Mouse (Mus musculus) limb, embryonic 13.5 days (tissue): ENCODE results near the gene Hist1h2ao. TPM values are rescaled to one million over a fixed set of nuclear protein-coding genes. Genes with fewer than 3 reads are reported as not detected.
"Not testable (repeated sequence)": the region's sequence is repeated elsewhere in the genome, so short reads cannot be mapped to it uniquely, and the experiment has no call there.

Experiments used
- ATAC-seq: fragments of 200-750 bp; cut with Nextera tagmentation; 2 replicates; pipeline ENCODE4 v1.8.0; 2017; ENCODE audit warnings: low read depth, moderate number of reproducible peaks, moderate TSS enrichment; ENCODE audit not compliant: low FRiP score
- H3K27ac ChIP-seq: fragments of 300-500 bp; sonication (generic); 2 replicates; pipeline ENCODE4 v1.5.1; 2015; ENCODE audit warnings: inconsistent platforms, mild to moderate bottlenecking, moderate library complexity
- H3K27me3 ChIP-seq: fragments of 300-500 bp; sonication (generic); 2 replicates; pipeline ENCODE4 v1.6.1; 2015; ENCODE audit warnings: mild to moderate bottlenecking, inconsistent platforms
- H3K36me3 ChIP-seq: fragments of 300-500 bp; sonication (generic); 2 replicates; pipeline ENCODE4 v1.6.1; 2015; ENCODE audit warnings: inconsistent platforms, mild to moderate bottlenecking, moderate library complexity
- H3K4me1 ChIP-seq: fragments of 300-500 bp; sonication (generic); 2 replicates; pipeline ENCODE4 v1.6.1; 2015; ENCODE audit warnings: inconsistent platforms
- H3K4me2 ChIP-seq: fragments of 300-500 bp; sonication (generic); replicated peaks from 2 replicates; pipeline ENCODE4 v1.6.1; 2015; ENCODE audit warnings: inconsistent platforms, mild to moderate bottlenecking, moderate library complexity
- H3K4me3 ChIP-seq: fragments of 300-500 bp; sonication (generic); 2 replicates; pipeline ENCODE4 v1.5.1; 2015; ENCODE audit warnings: moderate library complexity, mild to moderate bottlenecking, inconsistent platforms
- H3K9ac ChIP-seq: fragments of 300-500 bp; sonication (generic); 2 replicates; pipeline ENCODE4 v1.6.1; 2015; ENCODE audit warnings: mild to moderate bottlenecking, inconsistent platforms
- H3K9me3 ChIP-seq: fragments of 300-500 bp; sonication (generic); 2 replicates; pipeline ENCODE4 v1.6.1; 2016; ENCODE audit warnings: inconsistent platforms
- WGBS: fragments of 180-500 bp; shearing (Covaris S2); methylation state at CpG from one replicate; pipeline ENCODE4 v1.1.7; 2015; 5-methylcytosine and 5-hydroxymethylcytosine counted together
- polyA plus RNA-seq: library from polyadenylated mRNA; unstranded; fragments of >200 nt; fragmentation: Nextera tagmentation; extraction: Ambion mirVana; gene quantifications from 2 replicates; pipeline ENCODE4 v1.2.1, GENCODE M21; 2015

Gene Hist1h2ao
- polyA plus RNA-seq, 1 experiment from 2014 or later = not detected

DNA sequence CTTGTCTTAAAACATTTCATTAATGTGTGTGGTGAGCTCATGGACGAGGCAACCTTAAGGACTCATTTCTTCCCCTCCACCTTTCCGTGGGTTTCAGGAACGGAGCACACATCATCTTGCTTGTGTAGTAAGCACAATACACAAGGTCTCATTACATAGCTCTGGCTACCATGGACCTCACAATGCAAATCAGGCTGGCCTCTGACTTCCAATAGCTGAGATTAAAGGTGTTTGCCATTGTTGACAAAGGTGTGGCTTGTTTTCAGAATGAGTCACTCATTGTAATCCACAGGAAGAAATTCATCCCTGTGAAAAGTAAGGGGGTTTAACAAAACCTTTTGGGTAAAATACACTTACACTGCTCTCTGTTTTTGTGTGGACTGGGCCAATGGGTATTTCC lies 18.2 kb downstream of the Hist1h2ao start:
- H3K9ac ChIP-seq = no peak overlapping the region
- 79% methylated on average over 3 of the region's 3 CpGs for WGBS
- no peaks in the 10 kb centered on the region for H3K4me1 ChIP-seq
- no peak for ATAC-seq
- H3K4me3 ChIP-seq = no peak overlapping the region
- H3K4me2 ChIP-seq = no peak overlapping the region
- no peaks in the 10 kb centered on the region for H3K36me3 ChIP-seq
- H3K9me3 ChIP-seq = no peaks in the 10 kb centered on the region
- H3K27me3 ChIP-seq = no peaks in the 10 kb centered on the region
- H3K27ac ChIP-seq = no peak overlapping the region

DNA sequence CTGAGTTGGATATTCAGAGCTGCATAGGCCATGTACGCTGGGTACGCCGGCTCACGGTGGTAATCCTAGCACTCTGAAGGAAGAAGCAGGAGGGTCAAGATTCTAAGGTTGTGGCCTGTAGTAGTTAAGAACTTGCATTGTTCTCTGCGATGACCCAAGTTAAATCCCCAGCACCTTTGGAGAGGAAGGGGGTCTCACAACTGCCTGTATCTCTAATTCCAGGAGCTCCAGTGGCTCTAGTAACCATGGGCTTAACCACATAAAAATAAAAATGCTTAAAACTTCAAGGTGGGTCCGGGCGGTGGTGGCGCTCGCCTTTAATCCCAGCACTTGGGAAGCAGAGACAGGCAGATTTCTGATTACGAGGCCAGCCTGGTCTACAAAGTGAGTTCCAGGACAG lies 20.1 kb downstream of the Hist1h2ao start:
- Histone ChIP-seq H3K4me3 (no peak overlapping the region), H3K4me1 (no peaks in the 10 kb centered on the region), H3K4me2 (peak overlapping the region; percentile 25; the same call in 1 of the 2 replicates), H3K27ac (peak overlapping the region; percentile 52; the same call in 1 of the 2 replicates), H3K36me3 (no peaks in the 10 kb centered on the region), H3K9me3 (no peaks in the 10 kb centered on the region), H3K27me3 (no peaks in the 10 kb centered on the region), H3K9ac (no peak overlapping the region)
- 84% methylated on average over 10 of the region's 10 CpGs for WGBS
- no peak for ATAC-seq

DNA sequence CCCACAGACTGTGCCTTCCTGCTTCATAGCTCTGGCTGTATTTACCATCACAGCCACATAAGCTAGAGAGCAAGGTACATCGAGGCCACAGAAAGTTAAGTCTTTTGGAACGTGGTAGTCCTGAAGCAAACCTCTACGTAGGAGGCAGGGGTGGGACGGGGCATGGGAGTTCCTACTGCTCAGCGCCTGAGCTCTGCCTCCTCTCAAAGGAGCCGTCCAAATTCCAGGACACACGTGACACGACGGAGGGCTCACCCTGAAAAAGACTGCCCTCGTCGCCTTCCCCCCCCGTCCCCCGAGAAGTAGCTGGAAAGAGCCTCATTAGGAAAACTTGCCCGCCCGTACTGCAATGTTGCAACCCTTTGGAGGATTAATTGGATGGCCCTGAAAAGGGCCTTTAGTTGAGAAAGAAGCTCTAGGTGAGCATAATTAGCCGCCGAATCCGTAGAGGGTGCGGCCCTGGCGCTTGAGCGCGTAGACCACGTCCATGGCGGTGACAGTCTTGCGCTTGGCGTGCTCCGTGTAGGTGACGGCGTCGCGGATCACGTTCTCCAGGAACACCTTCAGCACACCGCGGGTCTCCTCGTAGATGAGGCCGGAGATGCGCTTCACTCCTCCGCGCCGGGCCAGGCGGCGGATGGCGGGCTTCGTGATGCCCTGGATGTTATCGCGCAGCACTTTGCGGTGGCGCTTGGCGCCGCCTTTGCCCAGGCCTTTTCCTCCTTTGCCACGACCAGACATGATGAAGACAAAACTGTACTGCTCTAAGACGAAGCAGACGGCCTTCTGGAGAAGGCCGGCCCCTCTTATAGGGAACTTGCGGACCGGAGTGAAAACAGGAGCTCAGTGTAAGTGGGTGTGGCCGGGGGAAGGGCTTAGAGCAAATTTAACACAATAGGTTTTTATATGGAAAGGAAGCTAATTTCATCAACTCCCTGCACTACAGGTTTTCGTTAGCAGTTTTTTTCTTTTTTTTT lies 21.4 kb downstream of the Hist1h2ao start, which contains the start of gene Hist1h4n:
Gene Hist1h4n, minus strand, starts transcription at position 779 of the 977 bp plus-strand sequence.
- H3K36me3 ChIP-seq, H3K9ac ChIP-seq, H3K27me3 ChIP-seq, H3K4me1 ChIP-seq, H3K9me3 ChIP-seq: not testable (repeated sequence)
- peak within 1 kb of the TSS; percentile 63; the same call in 1 of the 2 replicates for H3K27ac ChIP-seq
- ATAC-seq = peak; percentile 85
- peak within 1 kb of the TSS; percentile 28 for H3K4me3 ChIP-seq
- under 1% methylated on average over 25 of the region's 58 CpGs for WGBS
- H3K4me2 ChIP-seq = peak within 1 kb of the TSS; percentile 55

DNA sequence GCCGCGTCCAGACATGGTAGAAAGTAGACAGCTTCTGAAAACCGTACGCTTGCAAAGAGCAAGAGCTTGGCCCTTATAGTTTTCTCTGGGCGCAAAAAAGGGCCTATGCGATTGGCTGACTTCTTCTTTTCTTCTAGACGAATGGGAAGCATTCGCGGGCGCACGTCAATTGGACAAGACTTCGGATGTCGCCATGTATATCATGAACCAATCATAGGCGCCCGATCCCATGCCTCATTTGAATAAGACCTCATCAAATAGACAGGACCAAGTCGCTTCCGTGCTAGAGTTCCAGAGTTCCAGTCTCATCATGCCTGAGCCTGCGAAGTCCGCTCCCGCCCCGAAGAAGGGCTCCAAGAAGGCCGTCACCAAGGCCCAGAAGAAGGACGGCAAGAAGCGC lies 23.2 kb downstream of the Hist1h2ao start, which contains the start of the genes Hist1h2ap and Hist1h2br:
Gene Hist1h2ap, minus strand, starts transcription at position 47 of the 400 bp plus-strand sequence.
Gene Hist1h2br, plus strand, starts transcription at position 283 of the 400 bp plus-strand sequence.
- WGBS = no CpG with 5 or more reads among the region's 24 CpGs
- H3K27ac ChIP-seq, H3K4me3 ChIP-seq, H3K27me3 ChIP-seq, H3K36me3 ChIP-seq, H3K9ac ChIP-seq, H3K9me3 ChIP-seq, H3K4me2 ChIP-seq, H3K4me1 ChIP-seq: not testable (repeated sequence)
- ATAC-seq = peak; percentile 95

DNA sequence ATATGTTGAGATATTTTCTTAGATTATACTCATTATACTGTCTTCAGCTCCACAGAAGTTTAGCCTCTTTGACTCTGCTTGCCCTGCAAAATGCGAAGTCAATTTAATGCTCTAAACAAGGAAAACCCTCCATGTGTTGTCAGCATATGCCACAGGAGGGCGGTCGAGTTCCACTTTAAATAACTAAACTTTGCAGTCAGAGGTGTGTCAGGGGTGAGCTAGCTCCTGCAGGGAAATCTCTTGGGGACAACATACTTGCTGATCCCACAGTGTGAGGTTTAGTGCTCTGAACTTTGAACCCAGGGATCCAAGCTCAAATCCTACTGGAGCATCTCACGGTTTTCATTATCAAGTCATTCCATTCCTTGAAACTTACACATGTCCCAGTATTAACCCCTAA lies 30.2 kb downstream of the Hist1h2ao start:
- H3K36me3 ChIP-seq, H3K9ac ChIP-seq, H3K4me3 ChIP-seq, H3K4me1 ChIP-seq, H3K4me2 ChIP-seq, H3K27me3 ChIP-seq, H3K27ac ChIP-seq, H3K9me3 ChIP-seq: not testable (repeated sequence)
- no CpG with 5 or more reads among the region's 4 CpGs for WGBS
- peak; percentile 55; the same call in 1 of the 2 replicates for ATAC-seq

DNA sequence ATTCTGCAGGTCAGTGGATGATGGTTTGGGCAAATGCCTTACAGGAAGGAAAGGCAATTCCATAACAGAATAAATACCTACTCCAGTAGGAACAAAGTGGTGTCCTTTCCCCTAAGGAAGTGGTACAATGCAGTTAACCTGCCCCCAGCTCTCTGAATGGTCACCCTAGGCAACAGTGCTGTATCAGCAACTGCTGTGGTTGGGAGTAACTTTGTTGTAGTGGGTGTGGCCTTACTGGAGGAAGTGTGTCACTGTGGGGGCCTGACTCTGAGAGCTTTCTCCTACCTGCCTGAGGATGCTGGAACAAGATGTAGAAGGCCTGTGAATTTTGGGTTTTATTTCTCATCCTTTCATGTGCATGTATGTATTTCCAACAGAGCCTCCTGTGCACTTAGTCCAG lies 36.1 kb downstream of the Hist1h2ao start:
- H3K4me2 ChIP-seq, H3K4me1 ChIP-seq, H3K36me3 ChIP-seq, H3K4me3 ChIP-seq, H3K27ac ChIP-seq, H3K9me3 ChIP-seq, ATAC-seq, H3K27me3 ChIP-seq, H3K9ac ChIP-seq: not testable (repeated sequence)

DNA sequence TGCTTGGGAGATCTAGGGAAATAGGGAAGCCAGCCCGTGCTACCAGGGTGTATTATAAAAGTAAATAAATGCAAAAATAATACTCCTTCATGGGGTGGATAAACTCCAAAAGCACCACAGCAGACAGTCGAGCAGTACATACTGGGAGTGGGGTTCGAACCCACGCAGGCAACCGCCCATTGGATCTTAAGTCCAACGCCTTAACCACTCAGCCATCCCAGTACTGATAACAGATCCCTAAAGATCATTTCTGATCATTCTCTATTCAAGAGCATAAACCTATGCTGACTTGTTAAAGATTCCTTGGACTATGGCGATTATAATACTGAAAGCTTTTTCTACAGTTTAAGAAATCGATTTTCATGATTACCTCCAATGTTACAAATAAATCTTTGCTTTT lies 37.6 kb downstream of the Hist1h2ao start:
- Histone ChIP-seq H3K36me3 (no peaks in the 10 kb centered on the region), H3K9me3 (no peaks in the 10 kb centered on the region), H3K27ac (no peak overlapping the region), H3K4me1 (no peaks in the 10 kb centered on the region), H3K27me3 (no peaks in the 10 kb centered on the region), H3K9ac (no peak overlapping the region), H3K4me3 (no peak overlapping the region), H3K4me2 (no peak overlapping the region)
- 25% methylated on average over 8 of the region's 8 CpGs for WGBS
- ATAC-seq = no peak

DNA sequence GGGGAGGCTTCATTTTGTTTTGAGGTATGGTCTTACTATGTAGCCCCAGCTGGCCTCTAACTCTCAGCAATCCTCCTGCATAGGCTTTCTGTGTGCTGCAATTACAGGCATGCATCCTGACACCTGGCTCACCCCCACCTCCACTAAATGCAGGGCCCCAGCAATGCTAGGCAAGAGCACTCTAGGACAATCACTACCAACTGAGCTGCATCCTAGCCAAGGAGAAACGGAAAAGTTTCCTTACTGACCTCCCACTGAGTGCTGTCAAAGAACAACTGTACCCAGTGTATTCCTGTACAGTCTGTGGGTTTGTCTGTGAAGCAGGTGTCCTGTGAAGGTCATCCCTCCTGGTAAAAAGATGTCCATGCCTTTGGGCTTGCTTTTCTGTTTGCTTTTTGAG lies 40.4 kb downstream of the Hist1h2ao start:
- H3K4me1 ChIP-seq, H3K4me2 ChIP-seq, H3K36me3 ChIP-seq, H3K27me3 ChIP-seq, H3K4me3 ChIP-seq, H3K9me3 ChIP-seq, ATAC-seq, H3K9ac ChIP-seq, H3K27ac ChIP-seq: not testable (repeated sequence)
- 39% methylated on average over 1 of the region's 1 CpGs for WGBS

DNA sequence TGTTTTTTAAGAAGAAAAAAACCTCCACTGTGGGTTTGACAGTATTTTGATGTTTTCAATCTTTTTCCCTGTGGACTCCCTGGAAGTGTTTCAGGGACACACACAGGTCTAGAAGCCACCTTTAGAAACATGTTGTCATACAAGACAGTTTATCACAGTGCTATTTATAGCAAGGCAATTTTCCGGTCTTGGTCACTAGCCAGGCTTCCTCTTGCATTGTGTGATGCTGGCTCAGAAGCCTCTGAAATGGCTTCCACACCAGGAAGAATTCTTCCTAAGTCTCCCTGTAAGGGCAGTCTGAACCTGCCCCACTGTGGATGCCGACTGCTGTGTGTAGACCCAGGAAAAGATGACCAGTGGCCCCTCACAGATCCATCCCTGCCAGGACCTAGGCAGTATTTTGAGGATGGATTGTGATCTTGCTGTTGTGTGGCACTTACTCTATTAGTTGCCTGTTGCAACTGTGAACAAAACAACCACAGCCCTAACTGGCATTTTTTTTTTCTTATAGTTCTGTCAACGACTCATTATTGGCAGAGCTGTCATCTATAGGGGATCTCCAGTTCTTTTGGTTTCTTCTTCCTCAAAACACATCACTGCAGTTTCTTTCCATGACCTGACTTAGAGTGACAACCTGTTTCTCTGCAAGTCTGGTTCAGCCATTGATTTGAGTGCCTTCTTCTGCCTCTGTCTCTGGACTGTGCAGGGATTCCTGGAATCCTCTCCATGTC lies 42.1 kb downstream of the Hist1h2ao start:
- Histone ChIP-seq H3K9ac (no peak overlapping the region), H3K27ac (no peak overlapping the region), H3K27me3 (no peaks in the 10 kb centered on the region), H3K36me3 (no peaks in the 10 kb centered on the region), H3K4me2 (no peak overlapping the region), H3K4me3 (no peak overlapping the region), H3K9me3 (no peaks in the 10 kb centered on the region), H3K4me1 (no peaks in the 10 kb centered on the region)
- WGBS = 57% methylated on average over 3 of the region's 3 CpGs
- ATAC-seq = no peak

DNA sequence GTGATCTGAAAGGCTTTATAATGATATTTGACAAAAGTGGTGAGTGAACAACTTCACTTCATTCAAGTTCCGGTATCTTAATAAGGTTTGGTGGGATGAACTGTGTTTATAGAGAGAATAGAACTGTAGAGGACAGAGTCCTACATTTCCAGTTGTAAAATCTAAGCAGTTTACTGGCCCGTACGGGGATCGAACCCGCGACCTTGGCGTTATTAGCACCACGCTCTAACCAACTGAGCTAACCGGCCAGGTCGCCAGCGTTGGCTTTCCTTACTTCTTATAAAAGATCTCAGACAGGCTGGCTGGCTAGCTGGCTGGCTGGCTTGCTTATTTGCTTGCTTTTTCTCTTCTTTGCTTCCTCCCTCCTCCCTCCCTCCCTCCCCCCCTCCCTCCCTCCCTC lies 44.9 kb downstream of the Hist1h2ao start:
- WGBS = 2% methylated on average over 11 of the region's 11 CpGs
- Histone ChIP-seq H3K27me3 (no peaks in the 10 kb centered on the region), H3K36me3 (no peaks in the 10 kb centered on the region), H3K27ac (no peak overlapping the region), H3K9ac (no peak overlapping the region), H3K4me3 (peak overlapping the region; percentile 42), H3K4me2 (peak overlapping the region; percentile 61), H3K4me1 (0 out of 2 replicates have a peak, but pooled peaks cover 3% of the 10 kb centered on the region), H3K9me3 (no peaks in the 10 kb centered on the region)
- ATAC-seq = no peak

DNA sequence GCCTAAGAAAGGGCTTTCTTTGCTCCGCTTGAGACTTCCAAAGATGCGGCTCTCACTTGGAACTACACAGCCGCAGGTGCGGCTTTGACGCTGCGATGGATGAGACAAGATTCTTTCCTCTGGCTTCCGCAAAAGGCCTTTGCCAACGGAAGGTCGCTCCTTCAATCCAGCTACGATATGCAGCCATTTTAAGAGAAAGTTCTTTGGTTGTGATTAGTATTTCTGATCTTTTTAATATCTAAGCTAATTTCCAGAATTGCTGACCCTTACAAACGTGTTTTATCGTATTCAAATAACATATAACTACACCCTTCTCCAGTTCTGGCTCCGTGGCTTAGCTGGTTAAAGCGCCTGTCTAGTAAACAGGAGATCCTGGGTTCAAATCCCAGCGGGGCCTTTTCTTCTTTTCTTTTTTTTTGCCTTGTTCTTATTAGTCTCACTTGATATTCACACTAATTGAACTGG lies 45.5 kb downstream of the Hist1h2ao start:
- 0 out of 2 replicates have a peak, but pooled peaks cover 3% of the 10 kb centered on the region for H3K4me1 ChIP-seq
- no peaks in the 10 kb centered on the region for H3K9me3 ChIP-seq
- H3K27ac ChIP-seq = no peak overlapping the region
- H3K9ac ChIP-seq = peak overlapping the region; percentile 48; the same call in 1 of the 2 replicates
- H3K4me3 ChIP-seq = peak overlapping the region; percentile 42
- no peak for ATAC-seq
- 2% methylated on average over 15 of the region's 15 CpGs for WGBS
- H3K36me3 ChIP-seq = no peaks in the 10 kb centered on the region
- H3K4me2 ChIP-seq = peak overlapping the region; percentile 61
- H3K27me3 ChIP-seq = no peaks in the 10 kb centered on the region
